Mouse (Mus musculus) forebrain, embryonic 10.5 days (tissue): Measurements from ENCODE around the gene Sox6. TPM values are rescaled to one million over a fixed set of nuclear protein-coding genes. Genes with fewer than 3 reads are reported as not detected.

ENCODE experiments used
- DNase-seq: peaks from one replicate; pipeline ENCODE4 v3.0.0-alpha.2; 2017; ENCODE audit warnings: low spot score; ENCODE audit errors: extremely low spot score
- H3K27ac ChIP-seq: fragments of 300-500 bp; sonication (generic); 2 replicates; pipeline ENCODE4 v1.5.1; 2016; ENCODE audit warnings: mild to moderate bottlenecking
- H3K27me3 ChIP-seq: fragments of 300-500 bp; sonication (generic); 2 replicates; pipeline ENCODE4 v1.6.1; 2016; ENCODE audit warnings: mild to moderate bottlenecking; ENCODE audit not compliant: poor library complexity, severe bottlenecking
- H3K36me3 ChIP-seq: fragments of 300-500 bp; sonication (generic); replicated peaks from 2 replicates; pipeline ENCODE4 v1.6.1; 2016; ENCODE audit warnings: mild to moderate bottlenecking, moderate library complexity
- H3K4me1 ChIP-seq: fragments of 300-500 bp; sonication (generic); 2 replicates; pipeline ENCODE4 v1.6.1; 2016
- H3K4me3 ChIP-seq: fragments of 300-500 bp; sonication (generic); 2 replicates; pipeline ENCODE4 v1.5.1; 2016; ENCODE audit warnings: mild to moderate bottlenecking, moderate library complexity
- H3K9me3 ChIP-seq: fragments of 300-500 bp; sonication (generic); 2 replicates; pipeline ENCODE4 v1.6.1; 2016; ENCODE audit warnings: mild to moderate bottlenecking, moderate library complexity
- WGBS: fragments of 180-500 bp; shearing (Covaris S2); methylation state at CpG from one replicate; pipeline ENCODE4 v1.1.7; 2016; 5-methylcytosine and 5-hydroxymethylcytosine counted together
- polyA plus RNA-seq: library from polyadenylated mRNA; unstranded; fragments of >200 nt; fragmentation: Nextera tagmentation; extraction: Ambion mirVana; gene quantifications from 2 replicates; pipeline ENCODE4 v1.2.1, GENCODE M21; 2016

Sox6 gene
- polyA plus RNA-seq, 1 experiment from 2014 or later: 77.3 TPM

- no peaks in the 10 kb centered on the region for H3K27me3 ChIP-seq
- WGBS: 90% methylated on average over 6 of the region's 6 CpGs
Observed at GRCm38 (mm10) chr7:115686687-115687086, 351.9 kb downstream of the Sox6 start.

GRCm38 (mm10) chr7:115684142-115684541 is 354.5 kb downstream of the Sox6 start:
- H3K27ac ChIP-seq: no peak overlapping the region
- DNase-seq: no peak
- WGBS: 93% methylated on average over 3 of the region's 3 CpGs
- H3K4me3 ChIP-seq: no peak overlapping the region
- 0 out of 2 replicates have a peak, but pooled peaks cover 3% of the 10 kb centered on the region for H3K36me3 ChIP-seq
- H3K4me1 ChIP-seq: peaks cover 42% of the 10 kb centered on the region
- H3K27me3 ChIP-seq: no peaks in the 10 kb centered on the region
- 0 out of 2 replicates have a peak, but pooled peaks cover 3% of the 10 kb centered on the region for H3K9me3 ChIP-seq

More at GRCm38 (mm10) chr7:115686687-115687086, 351.9 kb downstream of the Sox6 start:
- 0 out of 2 replicates have a peak, but pooled peaks cover 3% of the 10 kb centered on the region for H3K36me3 ChIP-seq
- 0 out of 2 replicates have a peak, but pooled peaks cover 3% of the 10 kb centered on the region for H3K9me3 ChIP-seq
- DNase-seq: no peak
- H3K4me3 ChIP-seq: no peak overlapping the region
- H3K27ac ChIP-seq: no peak overlapping the region; the same call in 1 of the 2 replicates
- H3K4me1 ChIP-seq: peaks cover 67% of the 10 kb centered on the region

GRCm38 (mm10) chr7:115671749-115672148 is 366.8 kb downstream of the Sox6 start:
- no peaks in the 10 kb centered on the region for H3K9me3 ChIP-seq
- no peaks in the 10 kb centered on the region for H3K27me3 ChIP-seq
- no peaks in the 10 kb centered on the region for H3K36me3 ChIP-seq
- DNase-seq: no peak
- 88% methylated on average over 2 of the region's 2 CpGs for WGBS
- peaks cover 45% of the 10 kb centered on the region for H3K4me1 ChIP-seq
- H3K4me3 ChIP-seq: no peak overlapping the region
- H3K27ac ChIP-seq: no peak overlapping the region

- 92% methylated on average over 4 of the region's 4 CpGs for WGBS
- Histone ChIP-seq H3K27ac (no peak overlapping the region), H3K4me3 (no peak overlapping the region), H3K4me1 (peaks cover 49% of the 10 kb centered on the region), H3K27me3 (no peaks in the 10 kb centered on the region), H3K36me3 (no peaks in the 10 kb centered on the region), H3K9me3 (no peaks in the 10 kb centered on the region)
- no peak for DNase-seq
Observed at GRCm38 (mm10) chr7:115671272-115671671, 367.3 kb downstream of the Sox6 start.

- Histone ChIP-seq H3K36me3 (no peaks in the 10 kb centered on the region), H3K9me3 (no peaks in the 10 kb centered on the region), H3K4me3 (no peak overlapping the region), H3K4me1 (peaks cover 55% of the 10 kb centered on the region), H3K27me3 (no peaks in the 10 kb centered on the region), H3K27ac (peak overlapping the region; percentile 72)
- no peak for DNase-seq
- 51% methylated on average over 6 of the region's 6 CpGs for WGBS
Observed at GRCm38 (mm10) chr7:115669207-115670004, 369.2 kb downstream of the Sox6 start.

- Histone ChIP-seq H3K36me3 (no peaks in the 10 kb centered on the region), H3K4me3 (peak overlapping the region; percentile 39), H3K4me1 (peaks cover 68% of the 10 kb centered on the region), H3K27ac (peak overlapping the region; percentile 76), H3K27me3 (no peaks in the 10 kb centered on the region), H3K9me3 (no peaks in the 10 kb centered on the region)
- WGBS: 24% methylated on average over 18 of the region's 18 CpGs
- no peak for DNase-seq
Observed at GRCm38 (mm10) chr7:115666686-115667382, 371.8 kb downstream of the Sox6 start.

GRCm38 (mm10) chr7:115663399-115663798 is 375.2 kb downstream of the Sox6 start:
- Histone ChIP-seq H3K36me3 (peaks cover 13% of the 10 kb centered on the region), H3K4me1 (peaks cover 56% of the 10 kb centered on the region), H3K27ac (peak overlapping the region; percentile 71), H3K9me3 (no peaks in the 10 kb centered on the region), H3K4me3 (no peak overlapping the region), H3K27me3 (no peaks in the 10 kb centered on the region)
- DNase-seq: no peak
- WGBS: 57% methylated on average over 6 of the region's 6 CpGs

- H3K27ac ChIP-seq: peak overlapping the region; percentile 27; the same call in 1 of the 2 replicates
- H3K27me3 ChIP-seq: no peaks in the 10 kb centered on the region
- H3K4me1 ChIP-seq: peaks cover 43% of the 10 kb centered on the region
- H3K36me3 ChIP-seq: peaks cover 13% of the 10 kb centered on the region
- WGBS: 87% methylated on average over 9 of the region's 9 CpGs
- H3K4me3 ChIP-seq: no peak overlapping the region
- DNase-seq: no peak
- H3K9me3 ChIP-seq: no peaks in the 10 kb centered on the region
Observed at GRCm38 (mm10) chr7:115662121-115662520, 376.5 kb downstream of the Sox6 start.

- Histone ChIP-seq H3K27me3 (no peaks in the 10 kb centered on the region), H3K4me3 (no peak overlapping the region)
- DNase-seq: no peak
Observed at GRCm38 (mm10) chr7:115646696-115647095, 391.9 kb downstream of the Sox6 start.

GRCm38 (mm10) chr7:115645971-115646447 is 392.6 kb downstream of the Sox6 start:
- WGBS: 6% methylated on average over 5 of the region's 5 CpGs

More at GRCm38 (mm10) chr7:115646696-115647095, 391.9 kb downstream of the Sox6 start:
- peak overlapping the region; percentile 86 for H3K27ac ChIP-seq
- no peaks in the 10 kb centered on the region for H3K9me3 ChIP-seq
- H3K4me1 ChIP-seq: peaks cover 53% of the 10 kb centered on the region
- H3K36me3 ChIP-seq: no peaks in the 10 kb centered on the region

GRCm38 (mm10) chr7:115645272-115645970 is 393.2 kb downstream of the Sox6 start:
- H3K27ac ChIP-seq: peak overlapping the region; percentile 86
- peak; percentile 70 for DNase-seq
- peak overlapping the region; percentile 19; the same call in 1 of the 2 replicates for H3K4me3 ChIP-seq
- peaks cover 53% of the 10 kb centered on the region for H3K4me1 ChIP-seq
- H3K36me3 ChIP-seq: no peaks in the 10 kb centered on the region
- no peaks in the 10 kb centered on the region for H3K9me3 ChIP-seq
- no peaks in the 10 kb centered on the region for H3K27me3 ChIP-seq
- 10% methylated on average over 1 of the region's 1 CpGs for WGBS

More at GRCm38 (mm10) chr7:115645971-115646447, 392.6 kb downstream of the Sox6 start:
- H3K27ac ChIP-seq: peak overlapping the region; percentile 86
- H3K27me3 ChIP-seq: no peaks in the 10 kb centered on the region
- H3K36me3 ChIP-seq: no peaks in the 10 kb centered on the region
- peak overlapping the region; percentile 19; the same call in 1 of the 2 replicates for H3K4me3 ChIP-seq
- peak; percentile 45 for DNase-seq
- no peaks in the 10 kb centered on the region for H3K9me3 ChIP-seq
- H3K4me1 ChIP-seq: peaks cover 53% of the 10 kb centered on the region

GRCm38 (mm10) chr7:115630691-115631090 is 407.9 kb downstream of the Sox6 start:
- no peak overlapping the region for H3K27ac ChIP-seq

More at GRCm38 (mm10) chr7:115630691-115631090, 407.9 kb downstream of the Sox6 start:
- H3K4me3 ChIP-seq: no peak overlapping the region
- H3K9me3 ChIP-seq: no peaks in the 10 kb centered on the region
- H3K27me3 ChIP-seq: peaks cover 10% of the 10 kb centered on the region
- no peak for DNase-seq
- no peaks in the 10 kb centered on the region for H3K36me3 ChIP-seq
- WGBS: 93% methylated on average over 3 of the region's 3 CpGs
- H3K4me1 ChIP-seq: peaks cover 23% of the 10 kb centered on the region
